Mouse (Mus musculus) forebrain, embryonic 16.5 days (tissue): ENCODE data around the gene Cst9. TPM values are rescaled to one million over a fixed set of nuclear protein-coding genes. Genes with fewer than 3 reads are reported as not detected.

ENCODE experiments used
- ATAC-seq: fragments of 200-750 bp; cut with Nextera tagmentation; 2 replicates; pipeline ENCODE4 v1.8.0; 2017; ENCODE audit warnings: mild to moderate bottlenecking, moderate library complexity
- H3K27ac ChIP-seq: fragments of 300-500 bp; sonication (generic); 2 replicates; pipeline ENCODE4 v1.5.1; 2014; ENCODE audit warnings: low read length, control low read depth
- H3K27me3 ChIP-seq: fragments of 300-500 bp; sonication (generic); replicated peaks from 2 replicates; pipeline ENCODE4 v1.6.1; 2014; ENCODE audit warnings: low read length; ENCODE audit not compliant: control insufficient read depth, insufficient read depth
- H3K36me3 ChIP-seq: fragments of 300-500 bp; sonication (generic); 2 replicates; pipeline ENCODE4 v1.6.1; 2014; ENCODE audit not compliant: control insufficient read depth, insufficient read depth
- H3K4me1 ChIP-seq: fragments of 300-500 bp; sonication (generic); replicated peaks from 2 replicates; pipeline ENCODE4 v1.6.1; 2014; ENCODE audit warnings: low read length; ENCODE audit not compliant: control insufficient read depth, insufficient read depth
- H3K4me2 ChIP-seq: fragments of 300-500 bp; sonication (generic); 2 replicates; pipeline ENCODE4 v1.6.1; 2014; ENCODE audit warnings: mild to moderate bottlenecking, low read length, control low read depth
- H3K4me3 ChIP-seq: fragments of 300-500 bp; sonication (generic); replicated peaks from 2 replicates; pipeline ENCODE4 v1.5.1; 2014; ENCODE audit warnings: mild to moderate bottlenecking, low read length, control low read depth
- H3K9ac ChIP-seq: fragments of 300-500 bp; sonication (generic); replicated peaks from 2 replicates; pipeline ENCODE4 v1.6.1; 2014; ENCODE audit warnings: low read depth, low read length, control low read depth
- H3K9me3 ChIP-seq: fragments of 300-500 bp; sonication (generic); 2 replicates; pipeline ENCODE4 v1.6.1; 2016; ENCODE audit warnings: low read length; ENCODE audit not compliant: control insufficient read depth
- WGBS: fragments of 180-500 bp; shearing (Covaris S2); extraction: QIAGEN DNeasy Blood & Tissue Kit; methylation state at CpG from one replicate; pipeline ENCODE4 v1.1.7; 2014; 5-methylcytosine and 5-hydroxymethylcytosine counted together
- polyA plus RNA-seq: library from polyadenylated mRNA; unstranded; fragments of >200 nt; fragmentation: Nextera tagmentation; extraction: Ambion mirVana; gene quantifications from 2 replicates; pipeline ENCODE4 v1.2.1, GENCODE M21; 2015

Gene Cst9
- polyA plus RNA-seq, 1 experiment from 2014 or later, result not detected

GRCm38 (mm10) chr2:148874224-148874616 is 39.3 kb downstream of the Cst9 start:
- no peaks in the 10 kb centered on the region for H3K9me3 ChIP-seq
- H3K9ac ChIP-seq, result peak overlapping the region; percentile 89
- peaks cover 25% of the 10 kb centered on the region for H3K4me1 ChIP-seq
- H3K27ac ChIP-seq, result no peak overlapping the region
- WGBS, result 39% methylated on average over 3 of the region's 3 CpGs
- peak overlapping the region; percentile 88 for H3K4me2 ChIP-seq
- ATAC-seq, result 0 out of 2 replicates have a peak, but pooled peaks have one; percentile 7
- peak overlapping the region; percentile 64 for H3K4me3 ChIP-seq
- no peaks in the 10 kb centered on the region for H3K27me3 ChIP-seq
- peaks cover 16% of the 10 kb centered on the region for H3K36me3 ChIP-seq

DNA sequence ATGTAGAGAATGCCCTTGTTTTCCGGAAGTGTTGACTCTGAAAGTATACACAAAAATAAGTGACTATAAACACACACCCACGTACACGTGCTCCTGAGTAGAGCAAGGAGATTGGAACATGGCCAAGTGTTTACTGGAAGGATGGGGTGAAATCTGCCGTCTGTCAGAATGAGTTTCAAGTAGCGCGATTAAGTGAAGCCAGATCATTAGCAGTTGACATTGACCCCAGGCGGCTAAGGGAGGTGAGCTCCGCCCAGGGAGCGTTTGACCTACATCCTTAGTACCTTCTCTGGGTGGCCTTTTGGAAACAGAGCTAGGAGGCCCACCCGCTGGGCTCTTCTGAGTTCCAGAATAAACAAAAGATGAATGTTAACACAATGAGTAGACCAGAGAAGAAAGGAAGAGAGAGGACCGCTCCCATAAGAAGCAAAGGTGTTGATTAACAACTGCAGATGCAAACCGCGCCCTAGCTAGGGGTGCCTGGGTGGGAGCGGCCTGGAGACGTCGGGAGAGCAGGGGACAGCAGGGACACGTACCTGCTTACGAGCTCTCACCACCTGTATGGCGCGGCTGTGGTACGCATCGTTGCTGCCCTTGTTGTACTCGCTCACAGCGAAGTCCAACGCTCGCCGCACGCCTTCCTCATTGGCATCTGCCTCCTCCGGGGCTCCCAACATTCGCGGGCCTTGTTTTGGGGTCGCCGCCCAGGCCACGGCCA is 39.8 kb downstream of the Cst9 start:
- peak overlapping the region; percentile 64 for H3K4me3 ChIP-seq
- H3K9ac ChIP-seq, result peak overlapping the region; percentile 89
- H3K27ac ChIP-seq, result peak overlapping the region; percentile 78
- peaks cover 16% of the 10 kb centered on the region for H3K36me3 ChIP-seq
- no peaks in the 10 kb centered on the region for H3K9me3 ChIP-seq
- 1% methylated on average over 34 of the region's 34 CpGs for WGBS
- ATAC-seq, result peak; percentile 68
- no peaks in the 10 kb centered on the region for H3K27me3 ChIP-seq
- peak overlapping the region; percentile 88 for H3K4me2 ChIP-seq
- H3K4me1 ChIP-seq, result peaks cover 25% of the 10 kb centered on the region

DNA sequence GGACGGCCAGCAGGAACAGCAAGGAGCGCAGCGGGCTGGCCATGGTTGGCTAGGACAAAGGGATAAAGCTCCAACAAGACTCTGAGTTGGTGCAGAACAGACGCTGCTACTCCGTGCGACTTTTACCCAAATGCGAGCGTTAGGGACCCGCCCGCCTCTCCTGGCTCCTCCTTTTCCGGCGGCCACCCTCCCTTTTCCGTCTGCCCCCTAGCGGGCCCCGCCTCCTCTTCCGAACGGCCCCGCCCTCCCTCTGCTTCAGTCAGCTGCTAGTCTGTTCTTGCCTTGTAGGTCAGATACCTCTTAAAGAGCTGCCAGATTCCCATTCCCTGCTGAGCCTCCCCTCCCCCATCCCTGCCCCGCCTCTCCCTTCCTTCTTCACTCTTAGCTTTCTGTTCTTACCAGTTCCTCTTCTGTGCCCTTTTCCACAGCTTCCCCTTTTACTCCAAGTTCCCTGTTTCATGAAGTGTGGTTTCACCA is 40.4 kb downstream of the Cst9 start, which contains the start of gene Cst3:
Gene Cst3, minus strand, starts transcription at position 358 of the 477 bp plus-strand sequence.
- peak within 1 kb of the TSS; percentile 78 for H3K27ac ChIP-seq
- peak within 1 kb of the TSS; percentile 88 for H3K4me2 ChIP-seq
- H3K4me1 ChIP-seq, result peaks cover 25% of the 10 kb centered on the region
- H3K4me3 ChIP-seq, result peak within 1 kb of the TSS; percentile 64
- peak; percentile 96 for ATAC-seq
- no peaks in the 10 kb centered on the region for H3K9me3 ChIP-seq
- 0% methylated on average over 19 of the region's 19 CpGs for WGBS
- H3K9ac ChIP-seq, result peak within 1 kb of the TSS; percentile 89
- no peaks in the 10 kb centered on the region for H3K27me3 ChIP-seq
- H3K36me3 ChIP-seq, result peaks cover 16% of the 10 kb centered on the region

- Histone ChIP-seq H3K4me1 (peaks cover 25% of the 10 kb centered on the region), H3K36me3 (peaks cover 2% of the 10 kb centered on the region), H3K9ac (no peak overlapping the region), H3K27ac (no peak overlapping the region), H3K27me3 (no peaks in the 10 kb centered on the region), H3K4me3 (no peak overlapping the region), H3K9me3 (no peaks in the 10 kb centered on the region), H3K4me2 (no peak overlapping the region)
- WGBS, result 71% methylated on average over 3 of the region's 3 CpGs
- no peak for ATAC-seq
Measured at GRCm38 (mm10) chr2:148877016-148877770, 42.2 kb downstream of the Cst9 start.

GRCm38 (mm10) chr2:148878641-148879130 is 43.7 kb downstream of the Cst9 start:
- Histone ChIP-seq H3K9me3 (no peaks in the 10 kb centered on the region), H3K27me3 (no peaks in the 10 kb centered on the region), H3K4me3 (no peak overlapping the region), H3K4me2 (no peak overlapping the region), H3K4me1 (peaks cover 11% of the 10 kb centered on the region), H3K27ac (no peak overlapping the region), H3K9ac (no peak overlapping the region), H3K36me3 (no peaks in the 10 kb centered on the region)
- no peak for ATAC-seq
- WGBS, result 14% methylated on average over 2 of the region's 2 CpGs

DNA sequence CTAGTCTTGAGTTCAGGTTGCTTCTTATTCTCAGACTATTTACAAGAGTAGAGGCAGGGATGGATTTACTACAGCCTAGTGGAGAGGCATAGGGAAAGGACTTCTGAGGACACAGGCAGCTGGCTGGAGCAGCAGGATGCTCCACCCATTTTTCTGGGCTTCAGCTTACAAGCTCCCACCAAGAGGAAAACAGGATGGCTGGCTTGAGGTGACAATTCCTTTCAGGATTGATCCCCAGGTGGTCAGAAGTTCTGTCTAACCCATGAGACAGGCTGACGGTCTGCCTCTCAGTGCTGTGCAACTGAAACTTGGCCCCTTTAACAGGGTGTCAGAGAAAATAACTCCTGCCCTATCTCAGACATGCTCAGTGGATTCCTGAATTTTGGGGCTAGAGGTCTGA is 44.3 kb downstream of the Cst9 start:
- no peaks in the 10 kb centered on the region for H3K27me3 ChIP-seq
- no peaks in the 10 kb centered on the region for H3K36me3 ChIP-seq
- H3K4me2 ChIP-seq, result no peak overlapping the region
- WGBS, result 79% methylated on average over 1 of the region's 1 CpGs
- no peak overlapping the region for H3K27ac ChIP-seq
- ATAC-seq, result no peak
- no peak overlapping the region for H3K4me3 ChIP-seq
- H3K9ac ChIP-seq, result no peak overlapping the region
- H3K9me3 ChIP-seq, result no peaks in the 10 kb centered on the region
- H3K4me1 ChIP-seq, result peaks cover 5% of the 10 kb centered on the region

DNA sequence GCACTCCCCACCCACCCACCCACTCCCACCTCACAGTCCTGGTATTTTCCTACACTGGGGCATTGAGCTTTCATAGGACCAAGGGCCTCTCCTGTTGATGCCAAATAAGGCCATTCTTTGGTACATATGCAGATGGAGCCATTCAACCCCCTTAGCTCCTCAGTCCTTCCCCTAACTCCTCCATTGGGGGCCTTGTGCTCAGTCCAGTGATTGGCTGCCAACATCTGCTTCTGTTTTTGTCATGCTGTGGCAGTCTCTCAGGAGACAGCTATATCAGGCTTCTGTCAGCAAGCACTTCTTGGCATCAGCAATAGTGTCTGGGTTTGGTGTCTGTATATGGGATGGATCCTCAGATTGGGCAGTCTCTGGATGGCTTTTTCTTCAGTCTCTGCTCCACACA is 49.8 kb downstream of the Cst9 start:
- Histone ChIP-seq H3K27me3 (no peaks in the 10 kb centered on the region), H3K4me1 (peaks cover 3% of the 10 kb centered on the region; the same call in 1 of the 2 replicates), H3K9ac (no peak overlapping the region), H3K4me3 (no peak overlapping the region), H3K4me2 (no peak overlapping the region), H3K27ac (no peak overlapping the region), H3K9me3 (no peaks in the 10 kb centered on the region), H3K36me3 (no peaks in the 10 kb centered on the region)
- ATAC-seq, result 0 out of 2 replicates have a peak, but pooled peaks have one; percentile 49
